Mouse (Mus musculus) liver, postnatal 0 days (tissue): ENCODE data around the gene Eral1. TPM values are rescaled to one million over a fixed set of nuclear protein-coding genes. Genes with fewer than 3 reads are reported as not detected.
A peak's percentile ranks its signal among the peaks of the same experiment; 100 is the strongest.

ENCODE experiments used
- ATAC-seq: fragments of 200-750 bp; cut with Nextera tagmentation; 2 replicates; pipeline ENCODE4 v1.8.0; 2017; ENCODE audit warnings: mild to moderate bottlenecking, moderate library complexity
- DNase-seq: peaks from one replicate; pipeline ENCODE4 v3.0.0-alpha.2; 2016
- H3K27ac ChIP-seq: fragments of 300-500 bp; sonication (generic); 2 replicates; pipeline ENCODE4 v1.5.1; 2014; ENCODE audit warnings: antibody characterized with exemption, moderate library complexity, mild to moderate bottlenecking, low read depth
- H3K27me3 ChIP-seq: fragments of 300-500 bp; sonication (generic); 2 replicates; pipeline ENCODE4 v1.6.1; 2014; ENCODE audit warnings: low read length, control low read depth, mixed read lengths; ENCODE audit not compliant: insufficient read depth
- H3K36me3 ChIP-seq: fragments of 300-500 bp; sonication (generic); replicated peaks from 2 replicates; pipeline ENCODE4 v1.6.1; 2014; ENCODE audit warnings: mild to moderate bottlenecking, control low read depth, low read length, moderate library complexity, mixed read lengths; ENCODE audit not compliant: insufficient read depth
- H3K4me1 ChIP-seq: fragments of 300-500 bp; sonication (generic); 2 replicates; pipeline ENCODE4 v1.6.1; 2014; ENCODE audit warnings: antibody characterized with exemption, mild to moderate bottlenecking, control low read depth; ENCODE audit not compliant: insufficient read depth
- H3K4me2 ChIP-seq: fragments of 300-500 bp; sonication (generic); 2 replicates; pipeline ENCODE4 v1.6.1; 2014; ENCODE audit warnings: low read depth, mild to moderate bottlenecking, low read length, moderate library complexity, mixed read lengths
- H3K4me3 ChIP-seq: fragments of 300-500 bp; sonication (generic); 2 replicates; pipeline ENCODE4 v1.5.1; 2014; ENCODE audit warnings: low read depth, low read length
- H3K9ac ChIP-seq: fragments of 300-500 bp; sonication (generic); replicated peaks from 2 replicates; pipeline ENCODE4 v1.6.1; 2014; ENCODE audit warnings: mild to moderate bottlenecking, moderate library complexity
- H3K9me3 ChIP-seq: fragments of 300-500 bp; sonication (generic); 2 replicates; pipeline ENCODE4 v1.6.1; 2016; ENCODE audit warnings: mild to moderate bottlenecking, control low read depth, low read length, mixed read lengths
- CTCF ChIP-seq: sonication (generic); IDR thresholded peaks from 2 replicates; pipeline ENCODE4 v1.5.1; 2016; ENCODE audit warnings: antibody characterized with exemption, low read depth
- EP300 ChIP-seq: IDR thresholded peaks from 2 replicates; pipeline ENCODE4 v1.6.1; 2016; ENCODE audit warnings: antibody characterized with exemption, low read depth, mild to moderate bottlenecking
- WGBS: fragments of 180-500 bp; shearing (Covaris S2); extraction: QIAGEN DNeasy Blood & Tissue Kit; methylation state at CpG from one replicate; pipeline ENCODE4 v1.1.7; 2014; ENCODE audit not compliant: insufficient replicate concordance; 5-methylcytosine and 5-hydroxymethylcytosine counted together
- polyA plus RNA-seq: library from polyadenylated mRNA; unstranded; fragments of >200 nt; fragmentation: Nextera tagmentation; extraction: Ambion mirVana; gene quantifications from 2 replicates; pipeline ENCODE4 v1.2.1, GENCODE M21; 2015

The Eral1 gene
- polyA plus RNA-seq, 1 experiment from 2014 or later = 10.6 TPM

GRCm38 (mm10) chr11:78069130-78069529 is 11.1 kb downstream of the Eral1 start:
- Histone ChIP-seq H3K36me3 (peaks cover 20% of the 10 kb centered on the region), H3K4me1 (peaks cover 29% of the 10 kb centered on the region), H3K9ac (peak overlapping the region; percentile 83), H3K4me3 (peak overlapping the region; percentile 3; the same call in 1 of the 2 replicates), H3K4me2 (peak overlapping the region; percentile 76), H3K9me3 (no peaks in the 10 kb centered on the region), H3K27ac (peak overlapping the region; percentile 97), H3K27me3 (no peaks in the 10 kb centered on the region)
- TF ChIP-seq CTCF = no peak
- TF ChIP-seq EP300 = no peak
- 39% methylated on average over 5 of the region's 5 CpGs for WGBS
- ATAC-seq = no peak
- DNase-seq = peak; percentile 24

- ATAC-seq = no peak
- Histone ChIP-seq H3K4me2 (0 out of 2 replicates have a peak overlapping the region, but pooled peaks have one; percentile 1), H3K9me3 (no peaks in the 10 kb centered on the region), H3K4me1 (peaks cover 29% of the 10 kb centered on the region), H3K36me3 (peaks cover 5% of the 10 kb centered on the region), H3K27me3 (no peaks in the 10 kb centered on the region), H3K9ac (no peak overlapping the region), H3K27ac (peak overlapping the region; percentile 97), H3K4me3 (no peak overlapping the region)
- 59% methylated on average over 5 of the region's 5 CpGs for WGBS
- no peak for TF ChIP-seq CTCF
- TF ChIP-seq EP300 = no peak
- DNase-seq = peak; percentile 11
These were observed 12.6 kb downstream of the Eral1 start for GRCm38 (mm10) chr11:78067566-78067965.

DNA sequence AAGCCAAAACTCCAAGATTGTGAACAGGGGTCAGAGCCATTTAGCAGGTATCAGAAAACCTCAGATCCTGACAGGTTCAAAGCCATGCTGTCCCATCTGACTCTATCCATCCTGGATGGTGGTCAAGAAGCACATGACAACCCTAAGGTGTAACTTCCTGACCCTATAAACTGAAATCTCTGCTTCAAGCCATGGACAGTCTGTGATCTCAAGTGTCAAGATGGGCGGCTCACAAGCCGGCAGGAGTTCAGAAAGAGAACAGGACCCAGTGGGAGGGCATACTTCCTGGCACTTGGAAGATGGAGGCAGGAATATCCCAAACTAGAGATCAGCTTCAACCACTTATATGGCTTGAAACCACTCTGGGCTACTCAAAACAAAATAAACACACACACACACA is 13.5 kb downstream of the Eral1 start:
- H3K4me1 ChIP-seq = peaks cover 33% of the 10 kb centered on the region
- peak overlapping the region; percentile 97 for H3K27ac ChIP-seq
- DNase-seq (no peak), ATAC-seq (no peak)
- H3K36me3 ChIP-seq = no peaks in the 10 kb centered on the region
- WGBS = 67% methylated on average over 2 of the region's 2 CpGs
- no peaks in the 10 kb centered on the region for H3K27me3 ChIP-seq
- peak overlapping the region; percentile 55 for H3K4me2 ChIP-seq
- no peak overlapping the region for H3K4me3 ChIP-seq
- no peak for TF ChIP-seq EP300
- TF ChIP-seq CTCF = no peak
- H3K9ac ChIP-seq = peak overlapping the region; percentile 52; the same call in 1 of the 2 replicates
- H3K9me3 ChIP-seq = no peaks in the 10 kb centered on the region

- H3K27me3 ChIP-seq = no peaks in the 10 kb centered on the region
- peak overlapping the region; percentile 52 for H3K9ac ChIP-seq
- peak; percentile 99 for TF ChIP-seq EP300
- TF ChIP-seq CTCF = no peak
- peak; percentile 86 for ATAC-seq
- peak overlapping the region; percentile 97 for H3K27ac ChIP-seq
- H3K9me3 ChIP-seq = no peaks in the 10 kb centered on the region
- peak; percentile 67 for DNase-seq
- H3K4me1 ChIP-seq = peaks cover 36% of the 10 kb centered on the region
- no peaks in the 10 kb centered on the region for H3K36me3 ChIP-seq
- no peak overlapping the region for H3K4me3 ChIP-seq
- 29% methylated on average over 2 of the region's 2 CpGs for WGBS
- peak overlapping the region; percentile 55 for H3K4me2 ChIP-seq
These were observed 14.3 kb downstream of the Eral1 start for GRCm38 (mm10) chr11:78065906-78066305.

GRCm38 (mm10) chr11:78062563-78062962 is 17.6 kb downstream of the Eral1 start:
- Histone ChIP-seq H3K4me2 (no peak overlapping the region), H3K9ac (no peak overlapping the region), H3K36me3 (peaks cover 19% of the 10 kb centered on the region), H3K4me3 (no peak overlapping the region), H3K27me3 (no peaks in the 10 kb centered on the region), H3K9me3 (no peaks in the 10 kb centered on the region), H3K27ac (peak overlapping the region; percentile 13; the same call in 1 of the 2 replicates), H3K4me1 (peaks cover 31% of the 10 kb centered on the region)
- ATAC-seq = no peak
- TF ChIP-seq CTCF (no peak), EP300 (peak; percentile 89)
- WGBS = 72% methylated on average over 1 of the region's 1 CpGs
- no peak for DNase-seq

- Histone ChIP-seq H3K36me3 (peaks cover 25% of the 10 kb centered on the region), H3K4me2 (peak overlapping the region; percentile 49), H3K4me1 (peaks cover 16% of the 10 kb centered on the region), H3K4me3 (no peak overlapping the region), H3K9ac (peak overlapping the region; percentile 38), H3K27ac (peak overlapping the region; percentile 36; the same call in 1 of the 2 replicates), H3K9me3 (no peaks in the 10 kb centered on the region), H3K27me3 (no peaks in the 10 kb centered on the region)
- WGBS = 41% methylated on average over 9 of the region's 9 CpGs
- peak; percentile 38; the same call in 1 of the 2 replicates for TF ChIP-seq EP300
- peak; percentile 99 for TF ChIP-seq CTCF
- DNase-seq (peak; percentile 85), ATAC-seq (peak; percentile 92)
These were observed 20.1 kb downstream of the Eral1 start for GRCm38 (mm10) chr11:78059833-78060757.
